Mouse (Mus musculus) liver, embryonic 11.5 days (tissue): Measurements from ENCODE around the gene Agtr1a. TPM values are rescaled to one million over a fixed set of nuclear protein-coding genes. Genes with fewer than 3 reads are reported as not detected.

Source experiments
- ATAC-seq: fragments of 200-750 bp; cut with Nextera tagmentation; replicated peaks from 2 replicates; pipeline ENCODE4 v1.8.0; 2017; ENCODE audit warnings: moderate number of reproducible peaks, mild to moderate bottlenecking, moderate TSS enrichment, moderate library complexity; ENCODE audit not compliant: low FRiP score
- DNase-seq: peaks from one replicate; pipeline ENCODE4 v3.0.0-alpha.2; 2017; ENCODE audit warnings: low spot score
- H3K27ac ChIP-seq: fragments of 300-500 bp; sonication (generic); 2 replicates; pipeline ENCODE4 v1.5.1; 2014; ENCODE audit warnings: mild to moderate bottlenecking, low read depth, low read length, control low read depth
- H3K27me3 ChIP-seq: fragments of 300-500 bp; sonication (generic); replicated peaks from 2 replicates; pipeline ENCODE4 v1.6.1; 2014; ENCODE audit warnings: low read length, mixed read lengths; ENCODE audit not compliant: control insufficient read depth, insufficient read depth
- H3K36me3 ChIP-seq: fragments of 300-500 bp; sonication (generic); 2 replicates; pipeline ENCODE4 v1.6.1; 2014; ENCODE audit warnings: mild to moderate bottlenecking, low read length, moderate library complexity, mixed read lengths; ENCODE audit not compliant: control insufficient read depth, insufficient read depth
- H3K4me1 ChIP-seq: fragments of 300-500 bp; sonication (generic); replicated peaks from 2 replicates; pipeline ENCODE4 v1.6.1; 2014; ENCODE audit warnings: low read length, mixed read lengths; ENCODE audit not compliant: control insufficient read depth, insufficient read depth
- H3K4me2 ChIP-seq: fragments of 300-500 bp; sonication (generic); 2 replicates; pipeline ENCODE4 v1.6.1; 2014; ENCODE audit warnings: mild to moderate bottlenecking, control low read depth, moderate library complexity
- H3K4me3 ChIP-seq: fragments of 300-500 bp; sonication (generic); 2 replicates; pipeline ENCODE4 v1.5.1; 2014; ENCODE audit warnings: low read depth, low read length, control low read depth
- H3K9ac ChIP-seq: fragments of 300-500 bp; sonication (generic); 2 replicates; pipeline ENCODE4 v1.6.1; 2014; ENCODE audit warnings: low read depth, low read length, control low read depth
- H3K9me3 ChIP-seq: fragments of 300-500 bp; sonication (generic); 2 replicates; pipeline ENCODE4 v1.6.1; 2016; ENCODE audit warnings: low read length, inconsistent platforms, mixed read lengths; ENCODE audit not compliant: control insufficient read depth
- WGBS: fragments of 180-500 bp; shearing (Covaris S2); extraction: QIAGEN DNeasy Blood & Tissue Kit; methylation state at CpG from one replicate; pipeline ENCODE4 v1.1.7; 2014; 5-methylcytosine and 5-hydroxymethylcytosine counted together
- polyA plus RNA-seq: library from polyadenylated mRNA; unstranded; fragments of >200 nt; fragmentation: Nextera tagmentation; extraction: Ambion mirVana; gene quantifications from 2 replicates; pipeline ENCODE4 v1.2.1, GENCODE M21; 2014

The Agtr1a gene
- polyA plus RNA-seq, 1 experiment from 2014 or later: 3.9 TPM

GRCm38 (mm10) chr13:30354991-30355580 is 18.8 kb downstream of the Agtr1a start:
- no peak overlapping the region for H3K27ac ChIP-seq
- no peaks in the 10 kb centered on the region for H3K36me3 ChIP-seq
- H3K4me3 ChIP-seq: no peak overlapping the region
- H3K27me3 ChIP-seq: no peaks in the 10 kb centered on the region
- WGBS: 87% methylated on average over 6 of the region's 6 CpGs
- no peak overlapping the region for H3K9ac ChIP-seq
- H3K9me3 ChIP-seq: no peaks in the 10 kb centered on the region
- ATAC-seq: no peak
- no peak for DNase-seq
- no peaks in the 10 kb centered on the region for H3K4me1 ChIP-seq
- H3K4me2 ChIP-seq: no peak overlapping the region

DNA sequence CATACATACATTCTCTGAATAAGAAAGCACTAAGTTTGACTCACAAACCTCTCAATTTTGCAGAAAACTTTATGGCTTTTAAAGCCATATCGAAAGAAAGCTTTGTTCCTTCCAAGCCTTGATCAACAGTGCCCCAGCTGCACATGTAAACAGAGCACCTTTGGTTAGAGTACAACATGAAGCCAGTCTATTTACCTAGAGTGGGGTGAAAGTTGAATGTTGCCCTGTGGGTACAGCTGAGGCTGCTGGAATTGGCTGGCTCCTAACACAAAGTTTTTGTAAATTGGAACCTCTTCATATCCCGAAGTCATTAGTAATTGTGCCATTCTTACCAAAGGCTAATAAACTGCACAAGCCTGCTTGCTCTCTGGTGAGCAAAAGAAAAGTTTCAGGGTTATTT is 19.7 kb downstream of the Agtr1a start:
- Histone ChIP-seq H3K9me3 (no peaks in the 10 kb centered on the region), H3K27me3 (no peaks in the 10 kb centered on the region), H3K4me3 (no peak overlapping the region), H3K4me1 (no peaks in the 10 kb centered on the region), H3K9ac (no peak overlapping the region), H3K4me2 (no peak overlapping the region), H3K27ac (no peak overlapping the region), H3K36me3 (no peaks in the 10 kb centered on the region)
- WGBS: 72% methylated on average over 2 of the region's 2 CpGs
- ATAC-seq: no peak
- no peak for DNase-seq

- Histone ChIP-seq H3K9ac (no peak overlapping the region), H3K27me3 (no peaks in the 10 kb centered on the region), H3K4me3 (no peak overlapping the region), H3K36me3 (no peaks in the 10 kb centered on the region), H3K9me3 (no peaks in the 10 kb centered on the region), H3K27ac (no peak overlapping the region), H3K4me1 (no peaks in the 10 kb centered on the region), H3K4me2 (no peak overlapping the region)
- ATAC-seq (no peak), DNase-seq (no peak)
- 72% methylated on average over 4 of the region's 4 CpGs for WGBS
Observed at GRCm38 (mm10) chr13:30358456-30359168, 22.4 kb downstream of the Agtr1a start.

DNA sequence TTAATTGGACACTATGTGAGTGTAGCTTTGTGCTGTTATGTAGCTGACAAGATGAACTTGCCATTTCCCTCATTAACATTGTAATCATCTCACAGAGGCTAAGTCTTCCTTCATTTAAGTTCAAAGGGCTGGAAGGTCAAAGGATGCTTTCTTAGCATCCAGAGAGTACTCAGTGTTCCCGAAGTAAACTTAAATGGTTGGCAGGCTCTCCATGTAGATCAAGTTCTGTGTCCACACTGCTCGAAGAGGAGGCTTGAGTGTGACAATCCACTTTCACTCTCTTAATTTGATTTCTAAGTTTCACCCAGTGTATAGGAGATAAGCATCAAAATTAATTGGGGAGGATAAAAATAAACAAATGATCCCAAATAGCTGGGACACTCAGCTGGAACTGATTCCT is 23.6 kb downstream of the Agtr1a start:
- Histone ChIP-seq H3K4me1 (no peaks in the 10 kb centered on the region), H3K4me3 (no peak overlapping the region), H3K27ac (no peak overlapping the region), H3K9ac (no peak overlapping the region), H3K36me3 (no peaks in the 10 kb centered on the region), H3K9me3 (no peaks in the 10 kb centered on the region), H3K27me3 (no peaks in the 10 kb centered on the region), H3K4me2 (no peak overlapping the region)
- 79% methylated on average over 2 of the region's 2 CpGs for whole genome bisulfite sequencing
- ATAC-seq (no peak), DNase-seq (no peak)

DNA sequence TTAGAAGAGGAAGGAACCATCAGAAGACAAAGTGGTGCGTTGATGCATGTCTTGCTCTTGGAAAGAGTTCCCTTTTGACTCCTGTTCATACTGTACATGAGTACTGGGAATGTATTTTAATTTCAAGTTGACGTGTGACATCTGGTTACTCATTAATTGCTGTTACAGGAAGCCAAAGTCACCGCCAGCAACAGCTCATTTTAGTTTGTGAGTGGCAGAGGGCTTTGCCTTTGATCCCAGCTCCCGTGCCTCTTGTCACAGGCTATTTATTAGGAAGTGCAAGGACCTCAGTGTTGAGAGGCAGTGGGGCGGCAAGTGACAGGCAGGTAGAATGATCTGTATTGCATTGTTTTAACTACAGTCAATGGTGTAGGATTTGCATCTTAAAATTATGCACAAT is 24.8 kb downstream of the Agtr1a start:
- no peak for ATAC-seq
- H3K27ac ChIP-seq: no peak overlapping the region
- 61% methylated on average over 5 of the region's 5 CpGs for WGBS

GRCm38 (mm10) chr13:30362048-30362447 is 25.8 kb downstream of the Agtr1a start:
- Histone ChIP-seq H3K36me3 (no peaks in the 10 kb centered on the region), H3K9me3 (no peaks in the 10 kb centered on the region), H3K9ac (no peak overlapping the region), H3K4me2 (no peak overlapping the region), H3K27me3 (no peaks in the 10 kb centered on the region), H3K27ac (no peak overlapping the region), H3K4me3 (no peak overlapping the region), H3K4me1 (no peaks in the 10 kb centered on the region)
- ATAC-seq (no peak), DNase-seq (no peak)
- 85% methylated on average over 6 of the region's 6 CpGs for WGBS

More for the DNA sequence above, 24.8 kb downstream of the Agtr1a start:
- Histone ChIP-seq H3K27me3 (no peaks in the 10 kb centered on the region), H3K9me3 (no peaks in the 10 kb centered on the region), H3K4me1 (no peaks in the 10 kb centered on the region), H3K4me3 (no peak overlapping the region), H3K36me3 (no peaks in the 10 kb centered on the region), H3K4me2 (no peak overlapping the region), H3K9ac (no peak overlapping the region)
- no peak for DNase-seq

DNA sequence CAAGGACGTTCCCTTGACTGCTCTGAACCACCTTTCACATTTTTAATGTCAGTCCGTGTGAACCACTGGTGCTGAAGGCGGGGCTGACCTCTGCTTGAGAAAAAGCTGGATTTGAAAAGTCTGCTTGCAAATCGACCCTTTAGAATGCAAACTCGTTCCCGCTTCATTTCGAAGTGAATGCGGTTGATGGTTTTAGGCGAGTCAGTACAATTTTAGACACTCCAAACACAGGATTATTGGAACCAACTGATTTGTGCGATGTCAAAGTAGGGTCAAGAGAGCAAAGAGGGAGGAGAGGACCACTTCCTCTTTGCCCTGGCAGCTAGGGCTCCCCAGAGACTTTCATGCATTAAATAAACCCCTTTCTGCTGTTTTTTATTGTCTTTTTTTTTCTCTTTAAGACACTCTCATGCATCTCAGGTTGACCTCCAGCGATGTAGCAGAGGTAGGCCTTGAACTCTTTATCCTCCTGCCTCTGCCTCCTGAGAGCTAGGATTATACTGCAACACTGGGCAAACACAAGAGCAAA is 27.9 kb downstream of the Agtr1a start:
- Histone ChIP-seq H3K4me2 (no peak overlapping the region), H3K4me1 (no peaks in the 10 kb centered on the region), H3K4me3 (no peak overlapping the region), H3K9ac (no peak overlapping the region), H3K27ac (no peak overlapping the region), H3K27me3 (no peaks in the 10 kb centered on the region), H3K36me3 (no peaks in the 10 kb centered on the region), H3K9me3 (no peaks in the 10 kb centered on the region)
- ATAC-seq (no peak), DNase-seq (no peak)
- 77% methylated on average over 11 of the region's 11 CpGs for WGBS

DNA sequence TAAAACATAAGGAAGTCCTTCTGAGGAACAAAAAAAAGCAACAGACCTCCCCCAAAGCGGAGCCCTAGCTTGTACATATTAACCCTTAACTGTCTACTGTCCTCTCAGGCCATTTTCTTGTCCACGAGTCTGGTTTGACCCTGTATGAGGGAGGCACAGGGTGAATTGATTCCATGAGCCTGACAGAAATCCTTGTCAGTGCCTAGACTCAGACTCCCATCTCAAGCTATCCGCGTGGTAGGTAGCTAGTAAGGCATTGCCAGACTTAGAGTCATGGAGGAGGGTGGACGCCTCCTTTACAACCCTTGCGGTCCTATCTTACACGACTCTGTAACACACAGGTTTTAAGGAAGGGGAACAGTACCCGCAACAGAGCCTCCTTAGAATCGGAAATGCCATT is 28.5 kb downstream of the Agtr1a start:
- WGBS: 78% methylated on average over 9 of the region's 9 CpGs
- no peak overlapping the region for H3K9ac ChIP-seq
- DNase-seq (no peak), ATAC-seq (no peak)
- no peak overlapping the region for H3K4me3 ChIP-seq
- H3K4me2 ChIP-seq: no peak overlapping the region
- no peaks in the 10 kb centered on the region for H3K4me1 ChIP-seq
- H3K9me3 ChIP-seq: peaks cover 2% of the 10 kb centered on the region; the same call in 1 of the 2 replicates
- H3K27me3 ChIP-seq: no peaks in the 10 kb centered on the region
- no peak overlapping the region for H3K27ac ChIP-seq
- no peaks in the 10 kb centered on the region for H3K36me3 ChIP-seq

GRCm38 (mm10) chr13:30365378-30365777 is 29.1 kb downstream of the Agtr1a start:
- DNase-seq (no peak), ATAC-seq (no peak)
- 58% methylated on average over 2 of the region's 2 CpGs for WGBS
- Histone ChIP-seq H3K4me2 (no peak overlapping the region), H3K36me3 (no peaks in the 10 kb centered on the region), H3K9ac (no peak overlapping the region), H3K27me3 (no peaks in the 10 kb centered on the region), H3K27ac (no peak overlapping the region), H3K4me3 (no peak overlapping the region), H3K4me1 (no peaks in the 10 kb centered on the region), H3K9me3 (peaks cover 2% of the 10 kb centered on the region; the same call in 1 of the 2 replicates)
